Mouse (Mus musculus): Measurements from ENCODE around the gene Ttc23.

GRCm38 (mm10) chr7:67797065-67797464, 149.9 kb downstream of the Ttc23 start:
- TF ChIP-seq CTCF (conservative IDR thresholded peaks at IDR 0.05; ENCODE audit: insufficient read depth, insufficient read length, low read depth, low read length) (no peak), POLR2A (IDR thresholded peaks at IDR 0.05; ENCODE audit: low read depth, low read length) (no peak)
